Mouse (Mus musculus): ENCODE measurements around the gene Chmp2b. TPM values are rescaled to one million over a fixed set of nuclear protein-coding genes. Genes with fewer than 3 reads are reported as not detected.

Chmp2b gene
- polyA plus RNA-seq (2012; rRNA removed): 44.6 and 45.3 TPM in 2 replicates

DNA sequence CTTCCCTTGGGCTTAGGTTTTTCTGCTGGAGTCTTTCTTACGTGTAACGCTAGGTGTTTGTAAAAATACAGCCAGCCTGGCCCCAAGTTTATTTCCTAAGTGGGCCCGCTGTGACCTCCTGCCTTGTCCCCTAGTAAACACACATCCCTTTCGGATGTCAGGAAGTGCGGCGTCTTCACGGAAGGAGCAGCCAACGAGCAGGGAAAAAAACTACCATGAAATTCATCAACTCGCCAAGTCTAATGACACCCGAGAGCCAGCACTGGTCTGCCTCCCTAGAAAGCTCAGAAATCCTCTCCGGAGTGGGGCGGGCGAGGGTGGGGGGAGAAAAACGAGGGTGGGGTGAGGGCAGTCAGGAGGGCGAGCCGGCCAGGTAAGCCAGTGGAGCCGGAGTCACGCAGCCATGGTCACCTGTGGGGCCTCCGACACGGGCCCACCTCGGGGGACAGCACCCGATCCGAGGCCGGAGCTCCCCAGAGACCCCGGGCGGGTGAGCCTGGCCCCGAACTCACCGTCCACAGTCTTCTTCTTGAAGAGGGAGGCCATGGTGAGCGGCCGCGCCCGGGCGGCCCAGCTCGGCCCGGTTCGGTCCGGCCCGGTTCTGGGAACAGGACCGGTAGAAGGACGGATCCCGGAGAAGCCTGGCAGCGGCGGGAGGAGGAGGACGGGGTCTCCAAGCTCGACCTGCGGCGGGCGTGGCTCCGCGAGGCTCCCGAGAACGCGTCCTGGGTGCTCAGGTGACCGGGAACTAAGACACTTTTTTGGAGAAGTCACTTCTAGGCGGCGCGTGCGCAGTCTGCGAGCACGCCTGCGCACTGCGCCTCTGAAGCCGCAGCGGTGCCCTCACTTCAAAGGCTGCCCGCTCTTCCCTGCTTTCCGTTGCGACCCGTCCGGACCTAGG is at the start of gene Chmp2b:
Chmp2b (minus strand) TSS at position 764 of the 901 bp plus-strand sequence.
- H3K4me3 ChIP-seq (replicated peaks; ENCODE audit: insufficient read depth, low read depth, low read length): peak within 1 kb of the TSS; percentile 93
- WGBS: under 1% methylated on average over 69 of the region's 69 CpGs
- peak; percentile 88 to 89 for DNase-seq
- no peaks in the 10 kb centered on the region for H3K27me3 ChIP-seq (ENCODE audit: control insufficient read depth, insufficient read depth, low read length)
- TF ChIP-seq POLR2A (IDR thresholded peaks at IDR 0.05; ENCODE audit: borderline replicate concordance, insufficient read depth, low read length): peak; percentile 85; the same call in 1 of the 2 replicates
- TF ChIP-seq CTCF (IDR thresholded peaks at IDR 0.05; ENCODE audit: borderline replicate concordance, insufficient read depth, low read depth, low read length): no peak
- H3K4me1 ChIP-seq (ENCODE audit: control insufficient read depth, insufficient read depth, low read length): peaks cover 2% of the 10 kb centered on the region; the same call in 1 of the 2 replicates
- H3K27ac ChIP-seq (ENCODE audit: insufficient read depth, low read length): peak within 1 kb of the TSS; percentile 56

- Histone ChIP-seq H3K4me1 (ENCODE audit: control insufficient read depth, insufficient read depth, low read length) (no peaks in the 10 kb centered on the region), H3K4me3 (replicated peaks; ENCODE audit: insufficient read depth, low read depth, low read length) (no peak overlapping the region), H3K27ac (ENCODE audit: insufficient read depth, low read length) (no peak overlapping the region), H3K27me3 (ENCODE audit: control insufficient read depth, insufficient read depth, low read length) (no peaks in the 10 kb centered on the region)
- WGBS: 96% methylated on average over 1 of the region's 1 CpGs
- TF ChIP-seq POLR2A (IDR thresholded peaks at IDR 0.05; ENCODE audit: borderline replicate concordance, insufficient read depth, low read length) (no peak), CTCF (IDR thresholded peaks at IDR 0.05; ENCODE audit: borderline replicate concordance, insufficient read depth, low read depth, low read length) (no peak)
- DNase-seq: no peak
Observed at GRCm38 (mm10) chr16:65611678-65612077, 49.2 kb upstream of the Chmp2b start.

- Histone ChIP-seq H3K27ac (ENCODE audit: insufficient read depth, low read length) (no peak overlapping the region), H3K27me3 (ENCODE audit: control insufficient read depth, insufficient read depth, low read length) (no peaks in the 10 kb centered on the region), H3K4me3 (replicated peaks; ENCODE audit: insufficient read depth, low read depth, low read length) (no peak overlapping the region), H3K4me1 (ENCODE audit: control insufficient read depth, insufficient read depth, low read length) (no peaks in the 10 kb centered on the region)
- TF ChIP-seq POLR2A (IDR thresholded peaks at IDR 0.05; ENCODE audit: borderline replicate concordance, insufficient read depth, low read length) (no peak), CTCF (IDR thresholded peaks at IDR 0.05; ENCODE audit: borderline replicate concordance, insufficient read depth, low read depth, low read length) (no peak)
- WGBS: 78% methylated on average over 4 of the region's 4 CpGs
- no peak for DNase-seq
Observed at GRCm38 (mm10) chr16:65600798-65601197, 38.3 kb upstream of the Chmp2b start.

DNA sequence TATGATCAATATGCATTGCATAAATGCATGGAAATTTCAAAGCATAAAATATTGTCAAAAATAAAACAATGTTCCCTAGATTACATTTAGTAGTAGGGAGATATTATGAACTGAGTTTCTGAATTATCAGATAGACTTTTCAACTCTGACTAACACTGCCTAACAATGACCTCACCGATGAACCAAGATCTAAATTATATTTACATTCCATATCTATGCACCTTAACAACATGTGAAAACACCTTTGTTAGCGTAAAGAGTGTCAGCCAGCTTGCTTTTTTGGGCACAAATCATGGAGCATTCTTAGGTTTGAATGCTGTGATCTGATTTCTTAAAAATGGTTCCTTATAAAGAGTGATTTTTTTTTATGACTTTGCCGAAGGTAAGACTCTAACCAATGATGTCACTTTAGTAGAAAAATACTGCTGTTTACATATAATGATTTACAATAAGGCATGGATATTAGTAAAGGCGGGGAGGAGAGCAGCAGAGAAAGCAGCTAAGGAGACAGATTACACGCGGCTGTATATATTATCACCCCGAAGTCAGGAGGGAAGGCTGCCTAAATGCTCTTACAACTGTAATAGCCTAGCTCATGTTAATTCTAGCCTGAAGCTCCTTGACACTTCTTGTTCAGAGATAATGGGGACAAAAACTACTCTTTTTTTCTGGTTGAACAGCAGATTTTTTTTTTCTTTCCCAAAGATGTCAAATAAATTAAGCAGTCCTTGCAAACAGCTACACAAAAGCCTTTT is 23.8 kb upstream of the Chmp2b start:
- no peak for DNase-seq
- H3K27ac ChIP-seq (ENCODE audit: insufficient read depth, low read length): no peak overlapping the region
- WGBS: 86% methylated on average over 7 of the region's 7 CpGs
- H3K4me3 ChIP-seq (replicated peaks; ENCODE audit: insufficient read depth, low read depth, low read length): no peak overlapping the region
- no peaks in the 10 kb centered on the region for H3K4me1 ChIP-seq (ENCODE audit: control insufficient read depth, insufficient read depth, low read length)
- no peaks in the 10 kb centered on the region for H3K27me3 ChIP-seq (ENCODE audit: control insufficient read depth, insufficient read depth, low read length)
- no peak for TF ChIP-seq CTCF (IDR thresholded peaks at IDR 0.05; ENCODE audit: borderline replicate concordance, insufficient read depth, low read depth, low read length)
- no peak for TF ChIP-seq POLR2A (IDR thresholded peaks at IDR 0.05; ENCODE audit: borderline replicate concordance, insufficient read depth, low read length)

- WGBS: 91% methylated on average over 2 of the region's 2 CpGs
- no peak overlapping the region for H3K27ac ChIP-seq (ENCODE audit: insufficient read depth, low read length)
- TF ChIP-seq CTCF (IDR thresholded peaks at IDR 0.05; ENCODE audit: borderline replicate concordance, insufficient read depth, low read depth, low read length) (no peak), POLR2A (IDR thresholded peaks at IDR 0.05; ENCODE audit: borderline replicate concordance, insufficient read depth, low read length) (no peak)
- H3K27me3 ChIP-seq (ENCODE audit: control insufficient read depth, insufficient read depth, low read length): no peaks in the 10 kb centered on the region
- no peak overlapping the region for H3K4me3 ChIP-seq (replicated peaks; ENCODE audit: insufficient read depth, low read depth, low read length)
- H3K4me1 ChIP-seq (ENCODE audit: control insufficient read depth, insufficient read depth, low read length): no peaks in the 10 kb centered on the region
- DNase-seq: no peak
Observed at GRCm38 (mm10) chr16:65585699-65586098, 23.2 kb upstream of the Chmp2b start.

DNA sequence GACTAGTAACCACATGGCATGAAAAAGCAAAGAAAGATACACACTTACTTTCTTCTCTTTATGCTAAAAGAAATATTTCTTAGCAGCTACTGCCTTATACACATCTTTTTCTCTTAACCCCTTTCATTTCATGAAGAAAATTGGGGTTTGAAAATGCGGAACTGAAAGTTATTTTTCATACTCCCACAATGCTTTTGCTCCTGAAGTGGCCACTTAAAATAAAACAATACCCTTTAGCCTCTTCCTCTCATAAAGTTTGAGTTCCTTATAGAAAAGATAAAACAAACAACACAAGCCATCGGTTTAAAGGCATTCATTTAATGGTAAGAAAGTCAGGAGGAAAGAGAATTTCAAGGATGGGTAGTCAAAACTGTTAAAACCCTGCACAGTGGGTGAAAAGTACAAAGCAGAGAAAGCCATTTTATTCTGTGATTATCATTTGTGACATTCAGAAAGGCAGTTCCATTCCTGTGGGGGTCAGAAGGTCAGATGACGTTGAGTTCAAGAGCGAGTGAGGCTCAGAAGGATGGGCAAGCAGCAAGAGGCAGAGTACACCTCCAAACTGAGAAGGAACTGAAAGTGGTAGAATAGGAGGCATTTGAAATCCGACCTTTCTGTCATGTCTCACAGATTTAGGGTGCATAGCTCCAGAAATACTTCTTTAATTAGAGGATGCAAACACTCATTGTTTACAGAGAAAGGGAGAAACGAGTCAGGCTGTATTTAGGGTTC is 14.9 kb upstream of the Chmp2b start:
- H3K4me1 ChIP-seq (ENCODE audit: control insufficient read depth, insufficient read depth, low read length): no peaks in the 10 kb centered on the region
- TF ChIP-seq CTCF (IDR thresholded peaks at IDR 0.05; ENCODE audit: borderline replicate concordance, insufficient read depth, low read depth, low read length): no peak
- TF ChIP-seq POLR2A (IDR thresholded peaks at IDR 0.05; ENCODE audit: borderline replicate concordance, insufficient read depth, low read length): no peak
- no peaks in the 10 kb centered on the region for H3K27me3 ChIP-seq (ENCODE audit: control insufficient read depth, insufficient read depth, low read length)
- no peak for DNase-seq
- 44% methylated on average over 6 of the region's 6 CpGs for WGBS
- no peak overlapping the region for H3K27ac ChIP-seq (ENCODE audit: insufficient read depth, low read length)
- H3K4me3 ChIP-seq (replicated peaks; ENCODE audit: insufficient read depth, low read depth, low read length): no peak overlapping the region

DNA sequence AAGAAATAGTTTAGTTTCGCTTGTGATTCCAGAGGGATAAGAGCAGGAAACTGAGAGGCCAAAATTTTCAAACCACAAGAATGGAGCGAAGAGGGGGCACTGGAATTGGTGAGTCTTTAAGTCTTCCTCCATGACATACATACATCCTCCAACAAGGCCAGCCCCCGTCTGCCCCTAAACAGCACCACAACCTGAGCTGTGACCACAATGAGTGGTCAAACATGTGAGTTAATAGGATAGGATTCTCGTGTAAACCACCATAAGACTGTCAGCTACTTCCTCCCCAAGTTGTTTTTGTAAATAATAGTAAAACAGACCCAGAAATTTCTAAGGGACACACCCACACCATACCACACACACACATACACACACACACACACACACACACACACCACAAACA is 6.3 kb upstream of the Chmp2b start:
- H3K27ac ChIP-seq (ENCODE audit: insufficient read depth, low read length): no peak overlapping the region
- no peaks in the 10 kb centered on the region for H3K27me3 ChIP-seq (ENCODE audit: control insufficient read depth, insufficient read depth, low read length)
- WGBS: 80% methylated on average over 4 of the region's 4 CpGs
- no peaks in the 10 kb centered on the region; the same call in 1 of the 2 replicates for H3K4me1 ChIP-seq (ENCODE audit: control insufficient read depth, insufficient read depth, low read length)
- H3K4me3 ChIP-seq (replicated peaks; ENCODE audit: insufficient read depth, low read depth, low read length): no peak overlapping the region
- DNase-seq: no peak
- TF ChIP-seq POLR2A (IDR thresholded peaks at IDR 0.05; ENCODE audit: borderline replicate concordance, insufficient read depth, low read length) (no peak), CTCF (IDR thresholded peaks at IDR 0.05; ENCODE audit: borderline replicate concordance, insufficient read depth, low read depth, low read length) (no peak)
